Mouse (Mus musculus): Measurements from ENCODE around the gene Ccdc62. TPM values are rescaled to one million over a fixed set of nuclear protein-coding genes. Genes with fewer than 3 reads are reported as not detected.

Ccdc62 gene
- polyA plus RNA-seq, 1 experiment from 2014 or later = 6.6 TPM

DNA sequence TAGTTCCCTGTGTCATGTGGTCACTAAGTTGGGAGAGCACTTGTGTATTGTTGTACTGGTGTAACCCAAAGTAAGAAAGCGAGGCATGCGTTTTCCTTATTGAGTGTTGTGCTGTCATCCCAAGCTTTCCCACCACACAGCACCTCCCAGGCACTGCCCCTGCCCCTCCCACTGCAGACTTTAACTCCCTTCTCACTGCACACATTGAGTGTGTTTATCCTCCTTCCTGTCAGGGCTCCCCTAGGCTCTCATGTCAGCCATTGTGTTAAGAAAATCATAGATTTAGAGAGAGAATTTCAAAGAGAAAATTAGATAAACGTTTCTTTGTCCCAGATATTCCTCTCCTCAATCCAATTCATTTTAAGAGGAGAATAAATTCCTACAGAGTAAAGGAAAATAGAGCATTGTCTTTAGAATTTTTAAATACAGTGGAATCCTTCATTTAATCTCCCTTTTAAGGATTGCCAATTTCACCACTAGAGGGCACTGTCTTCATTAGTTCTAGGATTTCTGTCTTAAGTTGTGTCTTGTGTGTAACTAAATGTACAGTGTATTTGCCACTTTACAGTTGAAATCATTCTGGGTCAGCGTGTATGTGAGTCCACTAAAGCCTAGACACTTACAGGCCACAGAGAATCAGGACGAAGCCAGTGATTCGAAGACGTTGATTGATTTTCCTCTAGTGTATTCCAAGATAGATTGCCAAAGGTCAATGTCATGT, 16.7 kb downstream of the Ccdc62 start:
- Histone ChIP-seq H3K36me3 (no peaks in the 10 kb centered on the region), H3K9me3 (no peaks in the 10 kb centered on the region), H3K27ac (no peak overlapping the region), H3K4me1 (replicated peaks) (no peaks in the 10 kb centered on the region), H3K4me3 (no peak overlapping the region), H3K27me3 (ENCODE audit: insufficient read depth, poor library complexity, severe bottlenecking) (no peaks in the 10 kb centered on the region)
- DNase-seq (ENCODE audit: low spot score) = no peak
- 56% methylated on average over 7 of the region's 7 CpGs for WGBS

- no peaks in the 10 kb centered on the region for H3K27me3 ChIP-seq (ENCODE audit: insufficient read depth, poor library complexity, severe bottlenecking)
- 68% methylated on average over 5 of the region's 5 CpGs for WGBS
- no peak overlapping the region for H3K27ac ChIP-seq
- H3K9me3 ChIP-seq = no peaks in the 10 kb centered on the region
- no peak for DNase-seq (ENCODE audit: low spot score)
- H3K36me3 ChIP-seq = no peaks in the 10 kb centered on the region
- peaks cover 10% of the 10 kb centered on the region; the same call in 1 of the 2 replicates for H3K4me1 ChIP-seq (replicated peaks)
- no peak overlapping the region for H3K4me3 ChIP-seq
Observed at GRCm38 (mm10) chr5:123952365-123953045, 22.0 kb downstream of the Ccdc62 start.

GRCm38 (mm10) chr5:123957213-123957612, 26.7 kb downstream of the Ccdc62 start:
- no peak overlapping the region for H3K4me3 ChIP-seq
- no peak for DNase-seq (ENCODE audit: low spot score)
- H3K36me3 ChIP-seq = no peaks in the 10 kb centered on the region
- no peaks in the 10 kb centered on the region for H3K9me3 ChIP-seq
- no peaks in the 10 kb centered on the region for H3K27me3 ChIP-seq (ENCODE audit: insufficient read depth, poor library complexity, severe bottlenecking)
- WGBS = 77% methylated on average over 8 of the region's 8 CpGs
- no peak overlapping the region for H3K27ac ChIP-seq
- peaks cover 13% of the 10 kb centered on the region for H3K4me1 ChIP-seq (replicated peaks)

- Histone ChIP-seq H3K27me3 (ENCODE audit: insufficient read depth, poor library complexity, severe bottlenecking) (no peaks in the 10 kb centered on the region), H3K9me3 (no peaks in the 10 kb centered on the region), H3K4me1 (replicated peaks) (peaks cover 13% of the 10 kb centered on the region), H3K36me3 (no peaks in the 10 kb centered on the region), H3K27ac (no peak overlapping the region), H3K4me3 (no peak overlapping the region)
- DNase-seq (ENCODE audit: low spot score) = no peak
- 73% methylated on average over 3 of the region's 3 CpGs for WGBS
Observed at GRCm38 (mm10) chr5:123959018-123959417, 28.5 kb downstream of the Ccdc62 start.

GRCm38 (mm10) chr5:123960129-123960528, 29.6 kb downstream of the Ccdc62 start:
- peaks cover 6% of the 10 kb centered on the region for H3K4me1 ChIP-seq (replicated peaks)
- 81% methylated on average over 8 of the region's 8 CpGs for WGBS
- no peak overlapping the region for H3K27ac ChIP-seq

DNA sequence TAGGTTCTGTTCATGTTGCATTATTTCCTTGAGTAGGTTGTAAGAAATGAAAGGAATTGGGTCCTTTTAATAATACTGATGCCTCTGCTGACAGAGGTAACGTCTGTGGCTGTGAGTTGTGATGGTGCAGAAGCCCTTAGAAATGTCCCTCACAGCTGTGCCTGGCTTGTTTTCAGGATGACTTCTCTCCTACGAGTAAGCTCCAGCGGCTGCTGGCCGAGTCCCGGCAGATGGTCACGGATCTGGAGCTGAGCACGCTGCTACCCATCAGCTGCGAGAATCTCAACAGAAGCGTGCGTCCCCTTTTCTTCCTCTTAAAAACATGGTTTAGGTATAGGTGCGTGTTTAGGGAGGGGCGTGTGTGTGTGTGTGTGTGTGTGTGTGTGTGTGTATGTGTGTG, 30.6 kb downstream of the Ccdc62 start:
- no peaks in the 10 kb centered on the region for H3K9me3 ChIP-seq
- no peaks in the 10 kb centered on the region for H3K36me3 ChIP-seq
- no peaks in the 10 kb centered on the region for H3K27me3 ChIP-seq (ENCODE audit: insufficient read depth, poor library complexity, severe bottlenecking)
- WGBS = 87% methylated on average over 12 of the region's 12 CpGs
- H3K4me1 ChIP-seq (replicated peaks) = peaks cover 6% of the 10 kb centered on the region
- H3K27ac ChIP-seq = no peak overlapping the region
- no peak for DNase-seq (ENCODE audit: low spot score)
- H3K4me3 ChIP-seq = no peak overlapping the region

More at GRCm38 (mm10) chr5:123960129-123960528, 29.6 kb downstream of the Ccdc62 start:
- H3K9me3 ChIP-seq = no peaks in the 10 kb centered on the region
- no peak overlapping the region for H3K4me3 ChIP-seq
- H3K36me3 ChIP-seq = no peaks in the 10 kb centered on the region
- no peak for DNase-seq (ENCODE audit: low spot score)
- no peaks in the 10 kb centered on the region for H3K27me3 ChIP-seq (ENCODE audit: insufficient read depth, poor library complexity, severe bottlenecking)

DNA sequence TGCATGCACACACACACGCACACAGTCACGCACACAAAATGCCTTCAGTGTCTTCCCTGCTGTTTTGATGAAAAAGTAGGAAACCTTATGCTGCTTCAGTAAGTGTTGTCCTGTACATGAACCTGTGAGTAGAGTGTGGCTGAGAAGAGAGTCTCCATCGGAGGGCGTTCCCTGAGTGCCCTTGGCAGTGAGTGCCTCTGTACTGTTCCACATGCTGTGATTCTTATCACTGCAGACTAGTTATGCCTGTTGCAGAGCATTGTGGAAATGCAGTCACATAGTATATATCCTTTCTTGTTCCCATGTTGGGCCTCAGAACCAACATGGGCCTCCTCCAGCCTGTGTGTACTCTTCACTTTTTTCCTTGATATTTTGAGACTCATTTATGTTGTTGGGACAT, 33.7 kb downstream of the Ccdc62 start:
- 96% methylated on average over 4 of the region's 4 CpGs for WGBS
- no peak overlapping the region for H3K4me3 ChIP-seq
- no peak for DNase-seq (ENCODE audit: low spot score)
- no peaks in the 10 kb centered on the region for H3K36me3 ChIP-seq
- H3K9me3 ChIP-seq = no peaks in the 10 kb centered on the region
- H3K27me3 ChIP-seq (ENCODE audit: insufficient read depth, poor library complexity, severe bottlenecking) = no peaks in the 10 kb centered on the region
- H3K4me1 ChIP-seq (replicated peaks) = peaks cover 3% of the 10 kb centered on the region; the same call in 1 of the 2 replicates
- H3K27ac ChIP-seq = no peak overlapping the region

- Histone ChIP-seq H3K4me1 (replicated peaks) (0 out of 2 replicates have a peak, but pooled peaks cover 3% of the 10 kb centered on the region), H3K36me3 (no peaks in the 10 kb centered on the region), H3K4me3 (no peak overlapping the region), H3K27me3 (ENCODE audit: insufficient read depth, poor library complexity, severe bottlenecking) (peaks cover 14% of the 10 kb centered on the region; the same call in 1 of the 2 replicates), H3K27ac (no peak overlapping the region), H3K9me3 (no peaks in the 10 kb centered on the region)
- WGBS = 94% methylated on average over 2 of the region's 2 CpGs
- no peak for DNase-seq (ENCODE audit: low spot score)
Observed at GRCm38 (mm10) chr5:123966759-123967158, 36.3 kb downstream of the Ccdc62 start.

GRCm38 (mm10) chr5:123968468-123968867, 38.0 kb downstream of the Ccdc62 start:
- 89% methylated on average over 5 of the region's 5 CpGs for WGBS
- no peak overlapping the region for H3K4me3 ChIP-seq
- DNase-seq (ENCODE audit: low spot score) = no peak

DNA sequence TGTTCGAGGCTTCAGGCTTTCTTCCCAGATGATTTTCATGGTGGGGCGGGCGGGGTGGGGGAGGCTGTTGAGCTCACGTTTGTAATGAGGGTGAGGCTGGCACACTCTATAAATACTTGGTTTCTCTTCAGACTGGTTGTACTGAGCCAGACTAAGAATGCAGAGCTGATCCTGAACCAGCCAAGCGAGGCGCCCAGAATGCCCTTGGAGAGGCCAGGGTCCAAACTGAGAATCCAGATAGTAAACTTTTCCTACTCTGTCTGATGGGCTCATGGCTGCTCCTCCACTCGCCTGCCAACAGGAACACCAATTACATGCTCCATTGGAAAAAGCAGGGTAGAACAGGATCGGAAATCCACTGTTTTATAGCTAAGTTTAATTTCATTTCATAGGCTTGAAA, 38.7 kb downstream of the Ccdc62 start:
- Histone ChIP-seq H3K27ac (no peak overlapping the region), H3K27me3 (ENCODE audit: insufficient read depth, poor library complexity, severe bottlenecking) (peaks cover 27% of the 10 kb centered on the region), H3K4me1 (replicated peaks) (peaks cover 16% of the 10 kb centered on the region), H3K36me3 (no peaks in the 10 kb centered on the region), H3K9me3 (no peaks in the 10 kb centered on the region), H3K4me3 (no peak overlapping the region)
- DNase-seq (ENCODE audit: low spot score) = no peak
- WGBS = 75% methylated on average over 8 of the region's 8 CpGs

More at GRCm38 (mm10) chr5:123968468-123968867, 38.0 kb downstream of the Ccdc62 start:
- Histone ChIP-seq H3K27me3 (ENCODE audit: insufficient read depth, poor library complexity, severe bottlenecking) (peaks cover 26% of the 10 kb centered on the region), H3K36me3 (no peaks in the 10 kb centered on the region), H3K27ac (no peak overlapping the region), H3K9me3 (no peaks in the 10 kb centered on the region), H3K4me1 (replicated peaks) (peaks cover 10% of the 10 kb centered on the region)

- no peaks in the 10 kb centered on the region for H3K36me3 ChIP-seq
- H3K27me3 ChIP-seq (ENCODE audit: insufficient read depth, poor library complexity, severe bottlenecking) = peaks cover 40% of the 10 kb centered on the region
- 90% methylated on average over 4 of the region's 4 CpGs for WGBS
- no peaks in the 10 kb centered on the region for H3K9me3 ChIP-seq
- no peak overlapping the region for H3K4me3 ChIP-seq
- peaks cover 30% of the 10 kb centered on the region for H3K4me1 ChIP-seq (replicated peaks)
- DNase-seq (ENCODE audit: low spot score) = no peak
- H3K27ac ChIP-seq = no peak overlapping the region
Observed at GRCm38 (mm10) chr5:123970576-123970975, 40.1 kb downstream of the Ccdc62 start.

DNA sequence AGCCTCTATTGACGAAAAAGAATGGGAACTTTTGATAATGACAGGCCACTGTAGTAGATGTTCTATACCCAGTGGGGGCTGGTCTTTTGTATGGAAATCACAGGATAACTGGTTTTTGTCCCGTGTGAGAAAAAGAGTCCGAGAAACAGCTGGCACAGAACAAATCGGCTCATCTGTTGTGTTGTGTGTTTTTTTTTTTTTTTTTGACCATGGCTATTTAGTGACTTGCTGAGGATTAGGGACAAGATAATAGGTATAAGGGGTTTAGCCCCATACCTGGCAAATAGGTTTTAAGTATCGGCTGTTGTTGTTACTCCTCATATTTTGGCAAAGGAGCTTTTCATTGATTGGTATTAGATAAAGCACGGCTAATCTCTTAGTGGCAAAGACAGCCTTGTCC, 42.0 kb downstream of the Ccdc62 start:
- Histone ChIP-seq H3K4me1 (replicated peaks) (peaks cover 44% of the 10 kb centered on the region), H3K36me3 (no peaks in the 10 kb centered on the region), H3K9me3 (no peaks in the 10 kb centered on the region), H3K27ac (no peak overlapping the region), H3K4me3 (no peak overlapping the region), H3K27me3 (ENCODE audit: insufficient read depth, poor library complexity, severe bottlenecking) (peaks cover 56% of the 10 kb centered on the region)
- DNase-seq (ENCODE audit: low spot score) = no peak
- WGBS = 62% methylated on average over 6 of the region's 6 CpGs

Data from hindbrain, embryonic 10.5 days (tissue).